Comparison of ENCODE assay signal across 8 mouse cellular contexts in the genomic region with DNA sequence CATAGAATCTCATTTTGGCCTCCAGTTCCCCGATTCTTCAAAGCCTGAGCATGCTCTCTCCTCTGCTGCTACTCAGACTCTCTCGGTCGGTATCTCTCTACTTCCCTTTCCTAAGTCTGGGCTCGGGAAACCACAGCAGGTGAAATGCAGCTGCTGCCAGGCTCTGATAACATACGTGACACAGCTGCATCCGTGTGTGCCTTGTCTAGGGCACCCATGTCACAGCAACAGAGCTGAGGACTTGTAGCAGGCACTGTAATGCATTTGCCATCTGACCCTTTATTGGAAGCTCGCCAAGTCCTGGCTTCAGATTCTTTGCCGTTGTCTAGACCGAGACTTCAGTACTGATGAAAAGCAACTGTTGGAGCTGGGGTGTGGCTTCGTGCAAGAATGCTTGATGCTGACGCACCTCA. TPM values are rescaled to one million over a fixed set of nuclear protein-coding genes. Genes with fewer than 3 reads are reported as not detected.
A peak's percentile ranks its signal among the peaks of the same experiment; 100 is the strongest.
DNase-seq lines count a peak whose midpoint lies in the region; ATAC-seq and TF ChIP-seq lines count a peak whose summit lies in the region.

No protein-coding gene starts in this region.

- no peak overlapping the region for H3K4me3 ChIP-seq in cerebellum, adult 2 months (replicated peaks; ENCODE audit: insufficient read depth, low read depth, low read length)
- H3K4me3 ChIP-seq in embryonic facial prominence, embryonic 10.5 days, result no peak overlapping the region
- no peak overlapping the region for H3K4me3 ChIP-seq in liver, embryonic 11.5 days (ENCODE audit: low read depth, low read length)
- no peak overlapping the region for H3K4me3 ChIP-seq in neural tube, embryonic 15.5 days (replicated peaks)

- no peak overlapping the region for H3K4me2 ChIP-seq in liver, embryonic 11.5 days
- no peak overlapping the region for H3K4me2 ChIP-seq in neural tube, embryonic 15.5 days

- WGBS in cerebellum, adult 2 months, result 41% methylated on average over 11 of the region's 11 CpGs
- WGBS in embryonic facial prominence, embryonic 10.5 days, result 80% methylated on average over 11 of the region's 11 CpGs
- WGBS in liver, embryonic 11.5 days, result 29% methylated on average over 11 of the region's 11 CpGs
- WGBS in neural tube, embryonic 15.5 days, result 47% methylated on average over 11 of the region's 11 CpGs

- H3K27me3 ChIP-seq in cerebellum, adult 2 months (ENCODE audit: control insufficient read depth, insufficient read depth, low read length), result no peaks in the 10 kb centered on the region
- no peaks in the 10 kb centered on the region for H3K27me3 ChIP-seq in embryonic facial prominence, embryonic 10.5 days (replicated peaks; ENCODE audit: low read depth, poor library complexity, severe bottlenecking)
- H3K27me3 ChIP-seq in liver, embryonic 11.5 days (replicated peaks; ENCODE audit: control insufficient read depth, insufficient read depth, low read length), result no peaks in the 10 kb centered on the region
- no peaks in the 10 kb centered on the region for H3K27me3 ChIP-seq in neural tube, embryonic 15.5 days (replicated peaks)

- H3K4me1 ChIP-seq in cerebellum, adult 2 months (ENCODE audit: control insufficient read depth, insufficient read depth, low read length), result no peaks in the 10 kb centered on the region
- H3K4me1 ChIP-seq in embryonic facial prominence, embryonic 10.5 days, result peaks cover 10% of the 10 kb centered on the region
- peaks cover 12% of the 10 kb centered on the region for H3K4me1 ChIP-seq in liver, embryonic 11.5 days (replicated peaks; ENCODE audit: control insufficient read depth, insufficient read depth, low read length)
- H3K4me1 ChIP-seq in neural tube, embryonic 15.5 days, result peaks cover 5% of the 10 kb centered on the region; the same call in 1 of the 2 replicates

- no peak for TF ChIP-seq CTCF in cerebellum, adult 2 months (IDR thresholded peaks at IDR 0.05; ENCODE audit: borderline replicate concordance, insufficient read depth, low read depth, low read length)

- H3K27ac ChIP-seq in cerebellum, adult 2 months (ENCODE audit: insufficient read depth, low read length), result no peak overlapping the region
- H3K27ac ChIP-seq in embryonic facial prominence, embryonic 10.5 days (replicated peaks), result no peak overlapping the region
- H3K27ac ChIP-seq in liver, embryonic 11.5 days (ENCODE audit: low read depth, low read length), result no peak overlapping the region
- no peak overlapping the region for H3K27ac ChIP-seq in neural tube, embryonic 15.5 days (replicated peaks)

- ATAC-seq in liver, embryonic 11.5 days (replicated peaks; ENCODE audit: low FRiP score), result peak; percentile 85
- peak; percentile 47; the same call in 1 of the 2 replicates for ATAC-seq in neural tube, embryonic 15.5 days (ENCODE audit: low FRiP score)

- DNase-seq in cerebellum, adult 2 months, result peak; percentile 20 to 32
- no peak for DNase-seq in cerebellum, adult 11 months
- DNase-seq in 416B (ENCODE audit: low read depth), result peak; percentile 99
- peak; percentile 21 for DNase-seq in embryonic facial prominence, embryonic 10.5 days (ENCODE audit: low spot score)
- peak; percentile 78 for DNase-seq in heart, postnatal 4 days
- DNase-seq in liver, embryonic 11.5 days (ENCODE audit: low spot score), result peak; percentile 58
- no peak for DNase-seq in adrenal gland, adult 18-20 months (ENCODE audit: low spot score in 2 of 2)

- H3K36me3 ChIP-seq in embryonic facial prominence, embryonic 10.5 days (replicated peaks), result peaks cover 43% of the 10 kb centered on the region
- H3K36me3 ChIP-seq in liver, embryonic 11.5 days (ENCODE audit: control insufficient read depth, insufficient read depth, low read length), result no peaks in the 10 kb centered on the region; the same call in 1 of the 2 replicates
- peaks cover 11% of the 10 kb centered on the region; the same call in 1 of the 2 replicates for H3K36me3 ChIP-seq in neural tube, embryonic 15.5 days

- no peaks in the 10 kb centered on the region for H3K9me3 ChIP-seq in embryonic facial prominence, embryonic 10.5 days
- H3K9me3 ChIP-seq in liver, embryonic 11.5 days (ENCODE audit: control insufficient read depth, low read length), result no peaks in the 10 kb centered on the region
- no peaks in the 10 kb centered on the region for H3K9me3 ChIP-seq in neural tube, embryonic 15.5 days (replicated peaks)

- TF ChIP-seq POLR2A in cerebellum, adult 2 months (IDR thresholded peaks at IDR 0.05; ENCODE audit: borderline replicate concordance, insufficient read depth, low read length), result no peak

- no peak overlapping the region for H3K9ac ChIP-seq in liver, embryonic 11.5 days (ENCODE audit: low read depth, low read length)
- H3K9ac ChIP-seq in neural tube, embryonic 15.5 days (replicated peaks), result no peak overlapping the region

RNA-seq across cellular contexts. Expression of gene Ppa2, which starts 29.5 kb away (rescaled TPM):
- 75.8 and 76.3 TPM in 2 replicates for polyA plus RNA-seq in cerebellum, adult 2 months (2012; rRNA removed)
- polyA plus RNA-seq in embryonic facial prominence, embryonic 10.5 days (2016; fragmentation: Nextera tagmentation; extraction: Ambion mirVana), result 84.6 and 88.0 TPM in 2 replicates
- 10 to 100 TPM; 83.7 to 92.5 TPM for total RNA-seq in heart, postnatal 4 days (2021)
- polyA plus RNA-seq in liver, embryonic 11.5 days (2014; fragmentation: Nextera tagmentation; extraction: Ambion mirVana), result 102 and 107 TPM in 2 replicates
- 79.4 and 93.9 TPM in 2 replicates for polyA plus RNA-seq in neural tube, embryonic 15.5 days (2015; fragmentation: Nextera tagmentation; extraction: Ambion mirVana)
- total RNA-seq in adrenal gland, adult 18-20 months (2021), result 10 to 100 TPM; 54.6 to 68.5 TPM

Comparison
In these comparisons a context has a peak if more than half of its experiments do, and no peak if none do; other contexts are left out.
1. DNase-seq: peak in cerebellum, adult 2 months (2 of 2), 416B (single experiment), embryonic facial prominence, embryonic 10.5 days (single experiment), heart, postnatal 4 days (single experiment) and liver, embryonic 11.5 days (single experiment); none in cerebellum, adult 11 months (single experiment) and adrenal gland, adult 18-20 months (0 of 2).